Mouse (Mus musculus): Measurements from ENCODE around the gene Sh3kbp1. TPM values are rescaled to one million over a fixed set of nuclear protein-coding genes. Genes with fewer than 3 reads are reported as not detected.

Gene Sh3kbp1
- polyA plus RNA-seq, 1 experiment: 32.0 TPM

DNA sequence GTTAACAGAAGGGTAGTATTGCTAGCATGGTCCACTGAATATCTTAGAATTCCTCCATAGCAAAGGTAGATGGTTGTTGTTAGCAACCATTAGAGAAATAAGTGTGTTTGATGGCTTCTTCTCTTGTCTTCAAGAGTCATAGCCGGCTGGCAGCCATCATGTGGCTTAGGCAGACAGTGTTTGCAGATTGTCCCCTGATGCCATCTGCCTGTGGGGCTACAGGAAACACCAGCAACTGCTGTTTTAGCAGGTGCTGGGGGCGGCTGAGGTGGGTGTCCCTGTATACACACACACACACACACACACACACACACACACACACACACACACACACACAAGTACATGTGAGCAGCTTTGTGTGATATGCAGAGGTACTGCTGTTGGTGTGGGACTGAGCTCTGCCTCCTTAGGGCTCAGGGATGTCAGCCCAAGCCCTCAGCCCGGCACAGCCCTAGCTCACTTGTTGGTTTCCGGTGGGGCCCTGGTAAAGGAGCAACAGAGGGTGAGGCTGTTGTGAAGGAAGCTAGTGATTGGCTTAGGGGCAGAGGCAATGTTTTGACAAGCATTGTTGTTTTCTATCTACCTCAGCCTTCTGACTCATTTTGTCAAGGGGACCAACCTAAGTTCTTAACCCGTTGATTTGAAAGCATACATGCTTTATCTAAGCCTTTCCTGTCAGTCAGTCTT lies 130.9 kb downstream of the Sh3kbp1 start:
- Histone ChIP-seq H3K4me3 (ENCODE audit: insufficient read depth, low read length) (no peak overlapping the region), H3K27ac (ENCODE audit: insufficient read depth, low read length) (no peak overlapping the region), H3K4me1 (ENCODE audit: control insufficient read depth, insufficient read depth, low read length) (no peaks in the 10 kb centered on the region)
- no peak for TF ChIP-seq POLR2A (IDR thresholded peaks at IDR 0.05; ENCODE audit: extremely low read depth, insufficient read depth, low read length)
- TF ChIP-seq CTCF (IDR thresholded peaks at IDR 0.05; ENCODE audit: extremely low read depth, insufficient read depth, low read length): no peak

DNA sequence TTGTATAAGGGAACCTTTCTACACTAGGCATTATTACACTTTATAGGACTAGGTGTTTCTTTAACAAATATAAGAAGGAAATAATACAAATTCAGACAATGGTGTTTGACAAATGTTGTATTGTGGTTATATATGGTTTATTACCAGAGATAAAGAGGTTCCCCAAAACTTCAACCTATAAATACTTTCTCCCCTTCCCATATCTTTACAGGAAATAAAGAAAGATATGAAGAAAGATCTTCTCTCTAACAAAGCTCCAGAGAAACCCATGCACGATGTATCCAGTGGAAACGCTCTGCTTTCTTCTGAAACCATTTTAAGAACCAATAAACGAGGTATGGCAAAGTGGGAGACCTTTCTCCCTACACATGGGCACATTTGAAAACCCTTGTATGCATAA lies 136.7 kb downstream of the Sh3kbp1 start:
- H3K4me3 ChIP-seq (ENCODE audit: insufficient read depth, low read length): no peak overlapping the region
- no peaks in the 10 kb centered on the region for H3K4me1 ChIP-seq (ENCODE audit: control insufficient read depth, insufficient read depth, low read length)
- no peak for TF ChIP-seq POLR2A (IDR thresholded peaks at IDR 0.05; ENCODE audit: extremely low read depth, insufficient read depth, low read length)
- no peak for TF ChIP-seq CTCF (IDR thresholded peaks at IDR 0.05; ENCODE audit: extremely low read depth, insufficient read depth, low read length)
- no peak overlapping the region for H3K27ac ChIP-seq (ENCODE audit: insufficient read depth, low read length)

DNA sequence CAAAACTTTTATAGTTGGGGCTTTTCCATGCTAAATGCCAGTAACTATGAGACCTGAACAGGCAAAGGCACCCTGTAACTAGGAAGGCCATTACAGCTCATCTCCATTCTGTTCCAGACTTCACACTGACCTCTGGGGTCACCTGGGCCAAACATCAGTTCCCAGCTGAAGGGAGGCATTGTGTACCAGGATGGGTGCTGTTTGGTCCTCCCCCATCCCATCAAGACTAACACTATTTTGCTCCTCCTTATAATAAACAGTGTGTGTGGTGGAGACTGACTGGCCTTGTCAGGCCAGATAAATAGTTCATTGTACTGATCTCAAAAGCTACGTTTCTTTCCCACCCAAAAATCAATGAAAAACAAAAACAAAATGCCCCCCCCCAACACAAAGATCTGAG lies 138.8 kb downstream of the Sh3kbp1 start:
- Histone ChIP-seq H3K27ac (ENCODE audit: insufficient read depth, low read length) (no peak overlapping the region), H3K4me1 (ENCODE audit: control insufficient read depth, insufficient read depth, low read length) (no peaks in the 10 kb centered on the region), H3K4me3 (ENCODE audit: insufficient read depth, low read length) (no peak overlapping the region)
- TF ChIP-seq CTCF (IDR thresholded peaks at IDR 0.05; ENCODE audit: extremely low read depth, insufficient read depth, low read length): no peak

DNA sequence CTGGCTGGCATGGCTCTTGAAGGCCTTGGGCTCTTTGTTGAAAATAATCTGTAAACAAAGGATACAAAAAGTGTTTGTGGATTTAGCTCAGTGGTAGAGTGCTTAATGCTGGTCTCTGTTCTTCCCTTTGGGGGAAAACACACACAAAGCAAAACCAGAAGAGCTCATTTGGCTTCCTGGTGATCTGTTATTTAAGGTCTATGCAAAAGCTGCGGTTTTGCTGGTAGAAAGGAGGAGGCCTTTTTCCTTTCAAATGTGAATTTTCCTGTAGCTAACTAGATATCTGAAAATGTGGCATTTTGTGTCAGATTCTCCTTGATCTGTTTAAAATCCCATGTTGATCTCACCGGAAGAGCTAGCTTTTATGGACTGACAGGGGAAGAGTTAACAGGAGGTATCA lies 141.9 kb downstream of the Sh3kbp1 start:
- Histone ChIP-seq H3K27ac (ENCODE audit: insufficient read depth, low read length) (no peak overlapping the region), H3K4me3 (ENCODE audit: insufficient read depth, low read length) (no peak overlapping the region), H3K4me1 (ENCODE audit: control insufficient read depth, insufficient read depth, low read length) (no peaks in the 10 kb centered on the region)
- no peak for TF ChIP-seq POLR2A (IDR thresholded peaks at IDR 0.05; ENCODE audit: extremely low read depth, insufficient read depth, low read length)
- no peak for TF ChIP-seq CTCF (IDR thresholded peaks at IDR 0.05; ENCODE audit: extremely low read depth, insufficient read depth, low read length)

DNA sequence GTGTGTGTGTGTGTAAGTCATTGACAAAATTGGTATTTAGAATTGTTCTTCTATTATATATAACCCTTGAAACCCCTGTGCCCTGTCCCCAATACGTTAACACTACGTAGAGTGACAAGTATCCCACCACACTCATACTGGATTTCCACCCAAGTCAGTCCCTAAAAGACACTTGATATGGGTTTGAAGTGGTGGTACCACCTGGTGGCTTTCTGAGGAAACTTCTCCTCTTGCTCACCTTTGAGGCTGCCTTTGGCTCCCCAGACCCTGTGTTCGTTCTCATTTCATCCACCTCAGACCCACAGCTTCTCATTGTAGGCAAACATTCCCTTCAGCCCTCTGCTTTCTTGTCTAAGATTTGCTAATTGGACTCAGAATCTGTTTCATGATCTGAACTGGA lies 142.7 kb downstream of the Sh3kbp1 start:
- Histone ChIP-seq H3K4me1 (ENCODE audit: control insufficient read depth, insufficient read depth, low read length) (no peaks in the 10 kb centered on the region), H3K27ac (ENCODE audit: insufficient read depth, low read length) (no peak overlapping the region), H3K4me3 (ENCODE audit: insufficient read depth, low read length) (no peak overlapping the region)
- TF ChIP-seq POLR2A (IDR thresholded peaks at IDR 0.05; ENCODE audit: extremely low read depth, insufficient read depth, low read length): no peak

DNA sequence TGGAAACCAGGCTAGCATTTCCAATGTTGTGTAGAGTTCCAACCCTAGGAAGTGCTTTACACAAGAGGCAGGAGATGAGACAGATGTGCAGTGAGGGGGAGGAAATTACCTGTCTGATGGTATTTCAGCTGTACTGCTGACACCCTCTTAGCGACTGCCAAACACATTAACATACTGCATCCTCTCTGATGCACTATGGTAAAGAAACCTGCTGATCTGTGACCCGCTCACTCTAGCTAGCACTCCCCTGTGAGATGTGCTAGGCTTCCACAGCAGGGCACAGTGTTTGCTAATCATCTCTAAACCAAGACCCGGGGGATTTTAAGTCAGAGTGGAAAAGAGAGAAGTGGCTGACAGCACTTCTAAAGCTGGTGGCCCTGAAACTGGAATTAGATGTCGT lies 145.1 kb downstream of the Sh3kbp1 start:
- no peak overlapping the region for H3K27ac ChIP-seq (ENCODE audit: insufficient read depth, low read length)
- H3K4me3 ChIP-seq (ENCODE audit: insufficient read depth, low read length): no peak overlapping the region
- TF ChIP-seq POLR2A (IDR thresholded peaks at IDR 0.05; ENCODE audit: extremely low read depth, insufficient read depth, low read length) (no peak), CTCF (IDR thresholded peaks at IDR 0.05; ENCODE audit: extremely low read depth, insufficient read depth, low read length) (no peak)
- H3K4me1 ChIP-seq (ENCODE audit: control insufficient read depth, insufficient read depth, low read length): no peaks in the 10 kb centered on the region

DNA sequence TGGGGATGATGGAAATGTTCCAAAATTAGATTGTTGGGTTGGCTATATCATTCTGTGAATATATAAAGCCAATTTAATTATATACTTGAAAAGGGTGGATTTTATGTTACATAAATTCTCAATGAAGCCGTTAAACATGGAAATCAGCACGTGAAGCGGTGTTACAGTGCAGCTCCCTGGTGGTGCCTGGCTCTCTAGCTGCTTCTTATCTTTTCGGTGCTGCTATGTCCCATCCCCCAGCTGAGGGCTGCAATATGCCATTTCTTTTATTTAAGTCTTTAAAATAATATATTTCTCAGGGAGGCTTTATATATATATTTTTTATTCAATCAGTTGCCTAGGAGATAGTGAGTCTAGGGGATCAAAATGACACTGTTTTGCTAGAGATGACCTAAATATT lies 148.0 kb downstream of the Sh3kbp1 start:
- Histone ChIP-seq H3K27ac (ENCODE audit: insufficient read depth, low read length) (no peak overlapping the region), H3K4me1 (ENCODE audit: control insufficient read depth, insufficient read depth, low read length) (no peaks in the 10 kb centered on the region), H3K4me3 (ENCODE audit: insufficient read depth, low read length) (no peak overlapping the region)
- TF ChIP-seq CTCF (IDR thresholded peaks at IDR 0.05; ENCODE audit: extremely low read depth, insufficient read depth, low read length): no peak
- no peak for TF ChIP-seq POLR2A (IDR thresholded peaks at IDR 0.05; ENCODE audit: extremely low read depth, insufficient read depth, low read length)

DNA sequence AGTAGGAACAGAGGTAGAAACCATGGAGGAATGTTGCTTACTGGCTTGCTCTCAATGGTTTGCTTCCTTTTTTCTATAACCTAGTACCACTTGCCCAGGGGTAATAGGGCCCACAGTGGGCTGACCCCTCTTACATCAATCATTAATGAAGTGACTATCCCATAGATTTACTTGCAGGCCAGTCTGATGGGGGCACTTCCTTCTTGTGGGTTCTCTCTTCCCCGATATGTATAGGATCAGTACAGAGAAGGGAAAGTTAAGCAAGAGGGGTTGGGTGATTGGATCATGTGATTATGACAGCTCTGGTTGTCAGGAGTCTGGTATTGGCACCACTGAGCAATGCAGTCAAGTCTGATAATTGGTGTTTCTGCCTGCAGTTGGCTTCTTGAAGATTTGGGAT lies 151.7 kb downstream of the Sh3kbp1 start:
- H3K27ac ChIP-seq (ENCODE audit: insufficient read depth, low read length): no peak overlapping the region
- no peak overlapping the region for H3K4me3 ChIP-seq (ENCODE audit: insufficient read depth, low read length)

DNA sequence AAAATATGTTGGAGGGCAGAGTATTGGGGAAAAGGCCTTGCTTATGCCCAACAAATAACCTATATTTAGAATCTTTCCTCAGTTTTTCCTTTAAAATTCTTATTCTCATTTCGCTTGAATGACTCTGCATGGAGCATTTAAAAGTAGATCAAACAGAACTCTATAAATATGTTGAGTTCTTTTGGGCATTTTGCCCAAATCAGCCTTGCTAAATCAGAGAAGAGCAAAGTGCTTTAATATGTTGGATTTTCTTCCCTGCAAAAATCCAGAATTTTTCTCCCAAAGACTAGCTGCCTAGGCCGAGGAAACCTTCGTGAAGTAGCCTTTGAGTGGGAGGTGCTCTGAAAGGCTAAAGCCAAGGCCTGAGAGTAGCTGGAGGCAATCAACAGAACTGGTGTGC lies 163.4 kb downstream of the Sh3kbp1 start:
- Histone ChIP-seq H3K4me3 (ENCODE audit: insufficient read depth, low read length) (no peak overlapping the region), H3K4me1 (ENCODE audit: control insufficient read depth, insufficient read depth, low read length) (peaks cover 2% of the 10 kb centered on the region; the same call in 1 of the 2 replicates), H3K27ac (ENCODE audit: insufficient read depth, low read length) (peak overlapping the region; percentile 71; the same call in 1 of the 2 replicates)
- TF ChIP-seq CTCF (IDR thresholded peaks at IDR 0.05; ENCODE audit: extremely low read depth, insufficient read depth, low read length) (no peak), POLR2A (IDR thresholded peaks at IDR 0.05; ENCODE audit: extremely low read depth, insufficient read depth, low read length) (no peak)

More for the DNA sequence above, 151.7 kb downstream of the Sh3kbp1 start:
- H3K4me1 ChIP-seq (ENCODE audit: control insufficient read depth, insufficient read depth, low read length): no peaks in the 10 kb centered on the region
- no peak for TF ChIP-seq POLR2A (IDR thresholded peaks at IDR 0.05; ENCODE audit: extremely low read depth, insufficient read depth, low read length)
- TF ChIP-seq CTCF (IDR thresholded peaks at IDR 0.05; ENCODE audit: extremely low read depth, insufficient read depth, low read length): no peak

DNA sequence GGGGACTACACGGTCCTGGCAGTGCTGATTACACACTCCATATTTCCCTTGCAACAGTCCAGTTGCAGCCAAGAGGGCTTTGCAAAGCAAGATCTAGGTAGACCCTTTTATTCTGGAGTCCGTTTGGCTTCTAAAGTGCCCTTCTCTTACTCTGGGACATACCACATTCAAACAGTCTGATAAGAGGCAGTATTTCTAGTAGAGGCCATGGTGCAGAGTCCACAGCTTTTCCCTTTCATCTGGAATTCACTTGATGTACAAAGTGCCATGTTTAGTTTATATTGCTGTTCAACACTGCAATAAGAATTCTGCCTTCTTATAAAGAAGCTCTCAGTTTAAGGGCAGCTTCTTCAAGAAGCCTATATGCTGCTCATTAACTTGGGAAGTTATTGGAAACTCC lies 168.5 kb downstream of the Sh3kbp1 start:
- H3K4me1 ChIP-seq (ENCODE audit: control insufficient read depth, insufficient read depth, low read length): peaks cover 1% of the 10 kb centered on the region; the same call in 1 of the 2 replicates
- no peak overlapping the region for H3K27ac ChIP-seq (ENCODE audit: insufficient read depth, low read length)
- no peak overlapping the region for H3K4me3 ChIP-seq (ENCODE audit: insufficient read depth, low read length)

More for the DNA sequence above, 168.5 kb downstream of the Sh3kbp1 start:
- no peak for TF ChIP-seq CTCF (IDR thresholded peaks at IDR 0.05; ENCODE audit: extremely low read depth, insufficient read depth, low read length)
- TF ChIP-seq POLR2A (IDR thresholded peaks at IDR 0.05; ENCODE audit: extremely low read depth, insufficient read depth, low read length): no peak
